Mouse (Mus musculus) heart, embryonic 14.5 days (tissue): ENCODE data around the gene Fam117b. TPM values are rescaled to one million over a fixed set of nuclear protein-coding genes. Genes with fewer than 3 reads are reported as not detected.

ENCODE experiments used
- ATAC-seq: fragments of 200-750 bp; cut with Nextera tagmentation; 2 replicates; pipeline ENCODE4 v1.8.0; 2017; ENCODE audit warnings: low read depth, moderate TSS enrichment; ENCODE audit not compliant: insufficient number of reproducible peaks, insufficient read depth, low FRiP score
- H3K27ac ChIP-seq, 2 experiments: fragments of 200-500 bp in 1 of 2; fragments of 300-500 bp in 1 of 2; sonication (generic) in 1 of 2; replicated peaks in 1 of 2; 2 replicates each; pipeline ENCODE4 v1.5.1; 2012 to 2014; ENCODE audit warnings: low read depth in 2 of 2, low read length in 2 of 2, control low read depth in 1 of 2, mild to moderate bottlenecking in 1 of 2, mixed read lengths in 1 of 2; ENCODE audit not compliant: control insufficient read depth in 1 of 2, insufficient read depth in 1 of 2
- H3K27me3 ChIP-seq: fragments of 300-500 bp; sonication (generic); 2 replicates; pipeline ENCODE4 v1.6.1; 2014; ENCODE audit warnings: mild to moderate bottlenecking, low read length, control low read depth; ENCODE audit not compliant: control insufficient read depth, insufficient read depth
- H3K36me3 ChIP-seq: fragments of 300-500 bp; sonication (generic); 2 replicates; pipeline ENCODE4 v1.6.1; 2014; ENCODE audit warnings: mild to moderate bottlenecking, control low read depth, low read length, mixed read lengths; ENCODE audit not compliant: control insufficient read depth, insufficient read depth
- H3K4me1 ChIP-seq, 2 experiments: fragments of 200-500 bp in 1 of 2; fragments of 300-500 bp in 1 of 2; sonication (generic) in 1 of 2; 2 replicates each; pipeline ENCODE4 v1.6.1; 2012 to 2014; ENCODE audit warnings: low read length in 2 of 2, control low read depth in 1 of 2, mixed read lengths in 1 of 2; ENCODE audit not compliant: control insufficient read depth in 2 of 2, insufficient read depth in 2 of 2
- H3K4me2 ChIP-seq: fragments of 300-500 bp; sonication (generic); 2 replicates; pipeline ENCODE4 v1.6.1; 2014; ENCODE audit warnings: mild to moderate bottlenecking, low read length
- H3K4me3 ChIP-seq, 2 experiments: fragments of 200-500 bp in 1 of 2; fragments of 300-500 bp in 1 of 2; sonication (generic) in 1 of 2; 2 replicates each; pipeline ENCODE4 v1.5.1; 2012 to 2014; ENCODE audit warnings: low read length in 2 of 2, mild to moderate bottlenecking in 2 of 2, control low read depth in 1 of 2, low read depth in 1 of 2, moderate library complexity in 1 of 2; ENCODE audit not compliant: control insufficient read depth in 1 of 2, insufficient read depth in 1 of 2
- H3K9ac ChIP-seq: fragments of 300-500 bp; sonication (generic); 2 replicates; pipeline ENCODE4 v1.6.1; 2014; ENCODE audit warnings: mild to moderate bottlenecking, low read length
- H3K9me3 ChIP-seq: fragments of 300-500 bp; sonication (generic); 2 replicates; pipeline ENCODE4 v1.6.1; 2016; ENCODE audit warnings: low read length, control low read depth; ENCODE audit not compliant: control insufficient read depth
- WGBS: fragments of 180-500 bp; shearing (Covaris S2); extraction: QIAGEN DNeasy Blood & Tissue Kit; methylation state at CpG from one replicate; pipeline ENCODE4 v1.1.7; 2014; 5-methylcytosine and 5-hydroxymethylcytosine counted together
- polyA plus RNA-seq: library from polyadenylated mRNA; unstranded; fragments of >200 nt; fragmentation: Nextera tagmentation; extraction: Ambion mirVana; gene quantifications from 2 replicates; pipeline ENCODE4 v1.2.1, GENCODE M21; 2014

Fam117b gene
- polyA plus RNA-seq, 1 experiment from 2014 or later = 6.8 TPM

DNA sequence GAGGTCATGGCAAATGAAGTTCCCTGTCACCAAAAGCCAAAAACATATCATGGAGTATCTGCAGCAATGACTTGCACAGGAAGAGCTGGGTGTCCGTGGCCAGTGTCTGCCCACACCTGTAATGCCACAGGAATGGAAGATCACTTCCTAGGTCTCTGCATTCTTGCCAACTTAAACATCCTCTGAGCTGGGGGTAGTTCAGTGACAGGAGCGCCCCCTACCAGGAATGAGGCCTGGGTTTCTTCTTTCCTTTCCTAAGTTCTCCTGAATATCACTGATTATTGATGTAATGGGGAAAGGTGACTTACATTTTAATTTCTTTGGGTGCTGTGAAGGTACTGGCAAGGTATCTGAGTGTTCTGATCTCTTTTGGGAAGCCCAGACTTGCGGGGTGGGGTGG is 82.8 kb downstream of the Fam117b start:
- ATAC-seq = no peak

DNA sequence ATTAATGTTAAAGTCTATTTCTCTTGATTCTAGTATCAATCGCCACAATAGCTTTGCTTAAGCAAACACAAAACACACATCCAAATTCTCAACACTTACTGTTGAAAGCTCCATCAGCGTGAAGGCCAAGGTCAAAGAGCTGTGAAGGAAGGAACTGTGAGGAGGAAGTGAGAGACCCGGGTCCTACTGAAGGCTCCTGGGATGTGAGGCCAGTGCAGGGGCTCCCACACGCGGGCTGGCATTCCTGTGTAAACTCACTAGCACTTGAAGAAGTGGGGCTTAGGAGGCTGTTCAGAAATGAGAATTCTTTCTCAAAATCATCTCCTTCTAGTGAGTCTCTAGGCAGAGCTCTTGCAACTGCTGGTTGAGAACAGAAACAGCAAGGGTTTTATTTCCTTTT is 84.5 kb downstream of the Fam117b start:
- 49% methylated on average over 5 of the region's 5 CpGs for WGBS
- ATAC-seq = no peak
- Histone ChIP-seq H3K9me3 (no peaks in the 10 kb centered on the region), H3K4me2 (no peak overlapping the region), H3K4me3 (no peak overlapping the region), H3K27me3 (no peaks in the 10 kb centered on the region), H3K36me3 (no peaks in the 10 kb centered on the region), H3K4me1 (no peaks in the 10 kb centered on the region; a peak in 2 of 4 replicates), H3K9ac (no peak overlapping the region), H3K27ac (no peak overlapping the region)

More for the DNA sequence above, 82.8 kb downstream of the Fam117b start:
- H3K27ac ChIP-seq = no peak overlapping the region
- H3K4me2 ChIP-seq = no peak overlapping the region
- no peak overlapping the region for H3K9ac ChIP-seq
- WGBS = 42% methylated on average over 3 of the region's 3 CpGs
- 0 out of 2 replicates have a peak, but pooled peaks cover 6% of the 10 kb centered on the region for H3K36me3 ChIP-seq
- H3K4me3 ChIP-seq = no peak overlapping the region
- no peaks in the 10 kb centered on the region for H3K27me3 ChIP-seq
- H3K9me3 ChIP-seq = no peaks in the 10 kb centered on the region
- H3K4me1 ChIP-seq = no peaks in the 10 kb centered on the region; a peak in 2 of 4 replicates

DNA sequence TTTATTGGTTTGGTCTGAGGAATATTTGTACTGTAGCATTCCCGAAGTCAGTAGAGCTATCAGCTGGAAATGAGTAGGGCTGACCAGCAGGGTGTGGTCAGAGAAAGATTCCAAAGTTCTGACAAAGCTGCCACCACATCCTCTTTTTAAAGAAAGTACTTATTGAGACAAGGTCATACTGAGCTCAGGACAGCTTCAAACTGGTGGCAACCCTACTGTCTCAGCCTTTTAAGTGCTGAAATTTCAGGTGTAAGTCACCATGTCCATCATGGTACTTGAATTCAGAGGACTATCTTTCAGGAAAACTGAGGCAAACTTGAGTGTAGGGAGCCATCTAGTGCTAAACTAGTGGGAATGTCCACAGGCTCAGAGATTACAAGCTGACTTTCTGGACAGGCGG is 87.5 kb downstream of the Fam117b start:
- Histone ChIP-seq H3K9ac (no peak overlapping the region), H3K9me3 (no peaks in the 10 kb centered on the region), H3K27ac (no peak overlapping the region), H3K4me1 (no peaks in the 10 kb centered on the region; a peak in 2 of 4 replicates), H3K4me3 (no peak overlapping the region), H3K27me3 (no peaks in the 10 kb centered on the region), H3K4me2 (no peak overlapping the region), H3K36me3 (no peaks in the 10 kb centered on the region)
- no peak for ATAC-seq
- WGBS = 25% methylated on average over 2 of the region's 2 CpGs

DNA sequence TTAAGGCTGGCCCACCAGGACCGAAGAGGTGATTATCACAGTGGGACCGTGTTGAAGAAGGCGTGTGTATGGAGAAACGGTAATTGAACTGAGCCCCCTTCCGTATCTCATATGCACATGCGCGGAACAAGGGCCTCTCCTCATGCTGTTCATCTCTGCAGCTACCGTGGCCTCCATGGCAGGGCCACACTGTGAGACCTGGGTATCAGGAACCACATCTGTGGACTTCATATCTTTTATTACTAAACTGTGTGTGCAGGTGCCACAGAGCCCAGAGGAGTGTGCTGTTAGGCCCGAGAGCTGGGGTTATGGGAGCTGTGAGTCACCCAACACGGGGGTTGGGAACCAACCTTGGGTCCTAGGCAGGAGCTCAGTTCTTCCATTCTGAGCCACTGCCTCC is 94.5 kb downstream of the Fam117b start:
- no peaks in the 10 kb centered on the region for H3K27me3 ChIP-seq
- H3K4me3 ChIP-seq = no peak overlapping the region
- no peaks in the 10 kb centered on the region for H3K9me3 ChIP-seq
- no peaks in the 10 kb centered on the region for H3K4me1 ChIP-seq
- H3K36me3 ChIP-seq = no peaks in the 10 kb centered on the region
- 85% methylated on average over 10 of the region's 10 CpGs for WGBS
- H3K9ac ChIP-seq = no peak overlapping the region
- no peak overlapping the region for H3K4me2 ChIP-seq
- no peak overlapping the region for H3K27ac ChIP-seq
- ATAC-seq = no peak

DNA sequence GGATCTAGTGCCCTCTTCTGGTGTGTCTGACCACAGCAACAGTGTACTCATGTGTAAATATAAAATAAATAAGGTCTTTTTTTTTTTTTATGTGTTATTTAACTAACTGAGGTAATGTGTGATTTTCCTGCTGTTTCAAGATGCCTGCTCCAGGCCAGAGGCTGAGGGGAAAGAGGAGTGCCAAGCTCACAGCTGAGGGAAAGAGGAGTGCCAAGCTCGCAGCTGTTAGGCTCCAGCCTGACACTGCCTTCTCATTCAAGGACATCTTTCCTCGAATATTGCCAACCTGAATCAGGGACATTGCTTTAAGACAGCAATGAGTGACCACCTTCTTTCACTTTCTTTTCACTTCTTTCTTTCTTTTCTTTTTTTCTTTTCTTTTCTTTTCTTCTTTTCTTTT is 95.9 kb downstream of the Fam117b start:
- Histone ChIP-seq H3K27me3 (no peaks in the 10 kb centered on the region), H3K27ac (no peak overlapping the region), H3K36me3 (no peaks in the 10 kb centered on the region), H3K4me2 (no peak overlapping the region), H3K9ac (no peak overlapping the region), H3K9me3 (no peaks in the 10 kb centered on the region), H3K4me3 (no peak overlapping the region), H3K4me1 (no peaks in the 10 kb centered on the region)
- no peak for ATAC-seq
- 74% methylated on average over 2 of the region's 2 CpGs for WGBS

DNA sequence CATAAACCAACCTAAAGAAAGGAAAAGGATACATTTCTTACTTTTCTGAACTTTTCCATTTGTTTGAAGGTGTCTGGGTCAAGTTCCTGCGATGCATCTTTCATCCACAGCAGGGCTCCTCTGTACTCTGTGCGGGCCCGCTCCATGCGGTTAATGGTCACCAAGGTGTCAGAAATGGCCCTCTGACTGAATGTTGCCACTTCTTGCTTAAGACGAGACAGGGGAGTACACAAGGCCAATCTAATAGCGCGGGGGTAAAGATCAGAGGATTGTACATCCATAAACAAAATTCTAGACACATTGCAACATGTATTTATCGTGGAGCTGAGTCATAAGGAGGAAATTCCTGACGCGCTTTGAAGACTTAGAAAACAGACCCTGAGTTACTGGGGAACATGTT is 101.0 kb downstream of the Fam117b start:
- no peaks in the 10 kb centered on the region for H3K27me3 ChIP-seq
- no peak overlapping the region for H3K27ac ChIP-seq
- H3K4me2 ChIP-seq = no peak overlapping the region
- ATAC-seq = no peak
- H3K9me3 ChIP-seq = no peaks in the 10 kb centered on the region
- H3K36me3 ChIP-seq = no peaks in the 10 kb centered on the region
- no peak overlapping the region for H3K9ac ChIP-seq
- WGBS = 89% methylated on average over 10 of the region's 10 CpGs
- H3K4me1 ChIP-seq = no peaks in the 10 kb centered on the region
- no peak overlapping the region for H3K4me3 ChIP-seq

DNA sequence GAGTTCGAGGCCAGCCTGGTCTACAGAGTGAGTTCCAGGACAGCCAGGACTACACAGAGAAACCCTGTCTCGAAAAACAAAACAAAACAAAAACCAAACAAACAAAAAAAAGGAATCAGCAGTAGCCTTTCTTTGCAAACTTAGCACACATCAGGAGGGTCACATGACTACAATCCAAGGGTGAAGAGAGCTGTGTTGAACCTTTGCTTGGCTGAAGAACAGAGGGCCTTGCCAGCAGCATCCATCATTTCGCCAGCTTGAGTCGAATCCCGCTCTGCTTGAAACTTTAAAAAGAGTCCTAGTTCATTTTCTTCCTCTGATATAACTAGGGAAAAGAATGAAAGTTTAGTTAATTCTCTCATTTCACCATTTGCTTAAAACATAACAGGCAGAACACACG is 102.7 kb downstream of the Fam117b start:
- no peak overlapping the region for H3K27ac ChIP-seq
- H3K36me3 ChIP-seq = no peaks in the 10 kb centered on the region
- no peak for ATAC-seq
- H3K9ac ChIP-seq = no peak overlapping the region
- no peaks in the 10 kb centered on the region for H3K27me3 ChIP-seq
- H3K4me3 ChIP-seq = no peak overlapping the region
- H3K9me3 ChIP-seq = no peaks in the 10 kb centered on the region
- H3K4me2 ChIP-seq = no peak overlapping the region
- 82% methylated on average over 6 of the region's 6 CpGs for WGBS
- no peaks in the 10 kb centered on the region for H3K4me1 ChIP-seq

DNA sequence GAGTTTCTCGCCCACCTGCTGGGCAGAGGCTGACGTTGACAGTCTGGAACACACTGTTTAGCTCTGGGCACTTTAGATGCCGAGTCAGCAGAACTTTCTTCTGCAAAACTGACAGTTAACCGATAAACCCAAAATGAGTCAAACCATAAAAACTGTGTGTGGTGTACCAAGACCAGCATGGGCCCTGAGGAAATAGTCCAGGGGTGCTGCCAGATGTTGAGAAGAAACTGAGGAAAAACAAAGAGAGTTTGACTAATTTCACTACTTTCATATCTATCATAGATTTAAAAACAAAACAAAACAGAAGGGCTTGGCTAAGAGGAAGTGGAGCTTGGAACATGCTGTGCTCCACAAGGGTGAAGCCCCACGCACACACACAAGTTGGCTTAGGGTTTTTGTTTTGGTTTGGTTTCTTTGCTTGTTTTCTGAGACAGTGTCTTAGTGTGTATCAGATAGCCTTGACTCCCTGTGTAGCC is 103.4 kb downstream of the Fam117b start:
- Histone ChIP-seq H3K27ac (no peak overlapping the region), H3K27me3 (no peaks in the 10 kb centered on the region), H3K4me3 (no peak overlapping the region), H3K36me3 (no peaks in the 10 kb centered on the region), H3K4me2 (no peak overlapping the region), H3K9ac (no peak overlapping the region), H3K9me3 (no peaks in the 10 kb centered on the region), H3K4me1 (no peaks in the 10 kb centered on the region)
- ATAC-seq = no peak
- 65% methylated on average over 5 of the region's 5 CpGs for WGBS
